Mouse (Mus musculus) embryonic facial prominence, embryonic 11.5 days (tissue): ENCODE measurements at regions not wholly inside any gene's neighbourhood (a gene's known extent, or its start where the extent isn't known, plus 50 kb on each side); places are given as distances from the start of the nearest gene placed in this dataset.

Experiments used
- ATAC-seq: fragments of 200-750 bp; cut with Nextera tagmentation; replicated peaks from 2 replicates; pipeline ENCODE4 v1.8.0; 2017; ENCODE audit warnings: low read depth; ENCODE audit not compliant: insufficient number of reproducible peaks, low FRiP score, low TSS enrichment
- DNase-seq: peaks from one replicate; pipeline ENCODE4 v3.0.0-alpha.2; 2015; ENCODE audit warnings: low spot score
- H3K27ac ChIP-seq: fragments of 300-500 bp; sonication (generic); replicated peaks from 2 replicates; pipeline ENCODE4 v1.5.1; 2014; ENCODE audit warnings: mild to moderate bottlenecking, low read depth, low read length, control low read depth
- H3K27me3 ChIP-seq: fragments of 300-500 bp; sonication (generic); 2 replicates; pipeline ENCODE4 v1.6.1; 2014; ENCODE audit warnings: mild to moderate bottlenecking, low read length, moderate library complexity, mixed read lengths; ENCODE audit not compliant: control insufficient read depth, insufficient read depth
- H3K36me3 ChIP-seq: fragments of 300-500 bp; sonication (generic); replicated peaks from 2 replicates; pipeline ENCODE4 v1.6.1; 2014; ENCODE audit warnings: low read depth, mild to moderate bottlenecking, low read length, moderate library complexity, mixed read lengths; ENCODE audit not compliant: control insufficient read depth, insufficient read depth
- H3K4me1 ChIP-seq: fragments of 300-500 bp; sonication (generic); 2 replicates; pipeline ENCODE4 v1.6.1; 2014; ENCODE audit warnings: low read length, mixed read lengths; ENCODE audit not compliant: control insufficient read depth, insufficient read depth
- H3K4me2 ChIP-seq: fragments of 300-500 bp; sonication (generic); 2 replicates; pipeline ENCODE4 v1.6.1; 2014; ENCODE audit warnings: low read depth, mild to moderate bottlenecking, control low read depth, low read length, moderate library complexity
- H3K4me3 ChIP-seq: fragments of 300-500 bp; sonication (generic); 2 replicates; pipeline ENCODE4 v1.5.1; 2014; ENCODE audit warnings: low read depth, low read length, control low read depth
- H3K9ac ChIP-seq: fragments of 300-500 bp; sonication (generic); replicated peaks from 2 replicates; pipeline ENCODE4 v1.6.1; 2014; ENCODE audit warnings: mild to moderate bottlenecking, control low read depth, low read length
- H3K9me3 ChIP-seq: fragments of 300-500 bp; sonication (generic); replicated peaks from 2 replicates; pipeline ENCODE4 v1.6.1; 2016; ENCODE audit warnings: mild to moderate bottlenecking, low read length, inconsistent platforms, mixed read lengths; ENCODE audit not compliant: control insufficient read depth
- WGBS: fragments of 180-500 bp; shearing (Covaris S2); extraction: QIAGEN DNeasy Blood & Tissue Kit; methylation state at CpG from one replicate; pipeline ENCODE4 v1.1.7; 2014; 5-methylcytosine and 5-hydroxymethylcytosine counted together

DNA sequence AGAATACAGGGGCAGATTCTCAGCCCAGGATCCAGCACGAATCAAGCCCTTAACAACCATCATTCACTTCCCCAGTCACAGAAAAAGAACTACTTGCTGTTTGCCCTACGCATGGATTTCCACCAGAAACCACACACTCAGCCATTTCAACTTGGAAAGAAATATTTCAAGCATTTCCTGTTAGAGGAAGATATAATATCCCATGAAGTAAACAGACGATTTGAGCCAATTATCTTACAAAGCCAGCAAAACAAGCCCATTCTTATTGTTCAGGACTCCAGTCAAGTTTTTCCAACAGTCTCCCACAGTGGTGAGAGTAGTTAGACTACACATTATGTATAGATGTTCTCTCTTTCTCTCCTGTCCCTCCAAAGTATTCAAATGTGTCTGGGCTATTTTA is 324.1 kb downstream of the Rnd3 start:
- H3K9ac ChIP-seq: no peak overlapping the region
- WGBS: 43% methylated on average over 3 of the region's 3 CpGs
- H3K27me3 ChIP-seq: no peaks in the 10 kb centered on the region
- H3K4me1 ChIP-seq: no peaks in the 10 kb centered on the region
- H3K27ac ChIP-seq: no peak overlapping the region
- no peaks in the 10 kb centered on the region for H3K9me3 ChIP-seq
- H3K4me2 ChIP-seq: no peak overlapping the region
- DNase-seq (peak; percentile 26), ATAC-seq (no peak)
- H3K36me3 ChIP-seq: no peaks in the 10 kb centered on the region
- no peak overlapping the region for H3K4me3 ChIP-seq

GRCm38 (mm10) chr2:50822738-50823137 is 326.2 kb downstream of the Rnd3 start:
- no peak for DNase-seq
- Histone ChIP-seq H3K9ac (no peak overlapping the region), H3K36me3 (no peaks in the 10 kb centered on the region), H3K27me3 (no peaks in the 10 kb centered on the region), H3K27ac (no peak overlapping the region), H3K4me1 (no peaks in the 10 kb centered on the region), H3K4me3 (no peak overlapping the region), H3K9me3 (no peaks in the 10 kb centered on the region), H3K4me2 (no peak overlapping the region)
- no peak for ATAC-seq

GRCm38 (mm10) chr2:50819305-50819665 is 329.6 kb downstream of the Rnd3 start:
- H3K9me3 ChIP-seq: no peaks in the 10 kb centered on the region
- no peak overlapping the region for H3K4me2 ChIP-seq
- no peaks in the 10 kb centered on the region for H3K27me3 ChIP-seq
- ATAC-seq (no peak), DNase-seq (no peak)
- H3K36me3 ChIP-seq: no peaks in the 10 kb centered on the region
- no peaks in the 10 kb centered on the region for H3K4me1 ChIP-seq
- no peak overlapping the region for H3K9ac ChIP-seq
- no peak overlapping the region for H3K27ac ChIP-seq
- 86% methylated on average over 5 of the region's 5 CpGs for WGBS
- no peak overlapping the region for H3K4me3 ChIP-seq

- no peaks in the 10 kb centered on the region for H3K4me1 ChIP-seq
- H3K27ac ChIP-seq: no peak overlapping the region
- no peak overlapping the region for H3K4me3 ChIP-seq
- ATAC-seq: no peak
- H3K9me3 ChIP-seq: no peaks in the 10 kb centered on the region
- WGBS: 66% methylated on average over 7 of the region's 7 CpGs
- no peaks in the 10 kb centered on the region for H3K36me3 ChIP-seq
- DNase-seq: no peak
- no peak overlapping the region for H3K4me2 ChIP-seq
- no peak overlapping the region for H3K9ac ChIP-seq
- no peaks in the 10 kb centered on the region for H3K27me3 ChIP-seq
Observed at GRCm38 (mm10) chr2:50818557-50819304, 330.2 kb downstream of the Rnd3 start.

DNA sequence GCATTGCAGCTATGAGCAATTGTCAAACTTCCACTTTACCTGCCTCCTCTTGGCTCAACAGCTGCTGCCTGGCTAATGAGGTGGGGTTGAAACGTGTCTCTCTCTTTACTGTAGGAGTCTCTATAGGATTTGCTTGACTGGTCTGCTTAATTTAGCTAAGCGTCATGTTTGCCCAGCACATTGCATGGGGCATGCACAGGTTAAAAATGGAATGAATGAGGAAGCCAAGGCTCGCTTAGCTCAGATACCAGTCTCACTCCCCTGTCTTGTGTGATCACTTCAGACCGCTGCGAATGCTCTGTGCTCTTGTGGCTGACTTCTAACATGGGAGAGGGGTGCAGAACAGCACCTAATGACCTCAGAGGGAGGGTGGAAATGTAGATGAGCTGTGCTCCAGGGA is 332.5 kb downstream of the Rnd3 start:
- no peak for ATAC-seq
- no peaks in the 10 kb centered on the region for H3K36me3 ChIP-seq
- no peak overlapping the region for H3K4me3 ChIP-seq
- no peak overlapping the region for H3K27ac ChIP-seq
- no peak for DNase-seq
- no peak overlapping the region for H3K9ac ChIP-seq
- no peak overlapping the region for H3K4me2 ChIP-seq
- WGBS: 70% methylated on average over 5 of the region's 5 CpGs
- H3K4me1 ChIP-seq: no peaks in the 10 kb centered on the region
- no peaks in the 10 kb centered on the region for H3K27me3 ChIP-seq
- H3K9me3 ChIP-seq: no peaks in the 10 kb centered on the region

GRCm38 (mm10) chr2:50815541-50815940 is 333.4 kb downstream of the Rnd3 start:
- Histone ChIP-seq H3K27me3 (no peaks in the 10 kb centered on the region), H3K4me2 (no peak overlapping the region), H3K9me3 (no peaks in the 10 kb centered on the region), H3K9ac (no peak overlapping the region), H3K36me3 (no peaks in the 10 kb centered on the region), H3K4me1 (no peaks in the 10 kb centered on the region), H3K4me3 (no peak overlapping the region), H3K27ac (no peak overlapping the region)
- ATAC-seq: no peak
- WGBS: 9% methylated on average over 3 of the region's 3 CpGs
- peak; percentile 54 for DNase-seq

- no peak overlapping the region for H3K9ac ChIP-seq
- DNase-seq (no peak), ATAC-seq (no peak)
- H3K4me2 ChIP-seq: no peak overlapping the region
- H3K27me3 ChIP-seq: no peaks in the 10 kb centered on the region
- no peak overlapping the region for H3K4me3 ChIP-seq
- 81% methylated on average over 9 of the region's 9 CpGs for WGBS
- no peaks in the 10 kb centered on the region for H3K4me1 ChIP-seq
- no peak overlapping the region for H3K27ac ChIP-seq
- no peaks in the 10 kb centered on the region for H3K9me3 ChIP-seq
- no peaks in the 10 kb centered on the region for H3K36me3 ChIP-seq
Observed at GRCm38 (mm10) chr2:50813568-50814461, 335.1 kb downstream of the Rnd3 start.

GRCm38 (mm10) chr2:50812296-50812695 is 336.6 kb downstream of the Rnd3 start:
- H3K27ac ChIP-seq: no peak overlapping the region
- WGBS: 28% methylated on average over 4 of the region's 4 CpGs

More at GRCm38 (mm10) chr2:50812296-50812695, 336.6 kb downstream of the Rnd3 start:
- Histone ChIP-seq H3K4me2 (no peak overlapping the region), H3K9ac (no peak overlapping the region), H3K9me3 (no peaks in the 10 kb centered on the region), H3K4me3 (no peak overlapping the region), H3K27me3 (no peaks in the 10 kb centered on the region), H3K4me1 (no peaks in the 10 kb centered on the region), H3K36me3 (no peaks in the 10 kb centered on the region)
- ATAC-seq: no peak
- DNase-seq: no peak
